Mouse (Mus musculus) CH12.LX (cell line): ENCODE results near the gene Stx8. TPM values are rescaled to one million over a fixed set of nuclear protein-coding genes. Genes with fewer than 3 reads are reported as not detected.

Experiments used
- DNase-seq: peaks from one replicate; pipeline ENCODE4 v3.0.0-alpha.2; 2013; ENCODE audit errors: extremely low read depth
- H3K27ac ChIP-seq: 2 replicates; pipeline ENCODE4 v1.5.1; 2012; ENCODE audit warnings: low read depth, mild to moderate bottlenecking, control low read depth, moderate library complexity; ENCODE audit not compliant: insufficient read depth
- H3K27me3 ChIP-seq: replicated peaks from 2 replicates; pipeline ENCODE3; 2012; ENCODE audit warnings: inconsistent platforms
- H3K36me3 ChIP-seq, 2 experiments: replicated peaks in 1 of 2; 2 replicates each; pipeline versions ENCODE3 to v1.6.1; 2012; ENCODE audit warnings: inconsistent platforms in 1 of 2, low read length in 1 of 2, mild to moderate bottlenecking in 1 of 2, mixed read lengths in 1 of 2, moderate library complexity in 1 of 2; ENCODE audit not compliant: control insufficient read depth in 1 of 2, insufficient read depth in 1 of 2
- H3K4me1 ChIP-seq, 2 experiments: 2 replicates each; pipeline ENCODE4 v1.6.1; 2012; ENCODE audit warnings: inconsistent platforms in 1 of 2, moderate library complexity in 1 of 2; ENCODE audit not compliant: insufficient read depth in 2 of 2, control insufficient read depth in 1 of 2
- H3K4me2 ChIP-seq: 2 replicates; pipeline ENCODE4 v1.6.1; 2012; ENCODE audit warnings: low read depth, mild to moderate bottlenecking, control low read depth; ENCODE audit not compliant: poor library complexity, insufficient read depth, severe bottlenecking
- H3K4me3 ChIP-seq, 3 experiments: fragments of 150-350 bp in 1 of 3; sonication (generic) in 1 of 3; replicated peaks in 1 of 3; 2 replicates each; pipeline versions ENCODE3 to v1.5.1; 2011 to 2012; ENCODE audit warnings: low read depth in 2 of 3, low read length in 2 of 3, mild to moderate bottlenecking in 2 of 3, moderate library complexity in 2 of 3, control low read depth in 1 of 3, improper control_type of control experiment in 1 of 3, inconsistent platforms in 1 of 3, mixed read lengths in 1 of 3; ENCODE audit not compliant: poor library complexity in 1 of 3
- H3K79me2 ChIP-seq: replicated peaks from 2 replicates; pipeline ENCODE4 v1.6.1; 2012; ENCODE audit warnings: mild to moderate bottlenecking, moderate library complexity; ENCODE audit not compliant: control insufficient read depth, poor library complexity, insufficient read depth, severe bottlenecking; ENCODE audit errors: extremely low read depth
- H3K9ac ChIP-seq: 2 replicates; pipeline ENCODE4 v1.6.1; 2012; ENCODE audit warnings: low read depth, mild to moderate bottlenecking, control low read depth, moderate library complexity; ENCODE audit not compliant: insufficient read depth
- H3K9me3 ChIP-seq: replicated peaks from 2 replicates; pipeline ENCODE3; 2012; ENCODE audit warnings: low read length, inconsistent platforms, mixed read lengths
- CHD1 ChIP-seq: IDR thresholded peaks from 2 replicates; pipeline ENCODE4 v1.6.1; 2012; ENCODE audit warnings: low read depth, low read length, improper control_type of control experiment, inconsistent platforms
- E2F4 ChIP-seq: IDR thresholded peaks from 2 replicates; pipeline ENCODE4 v1.6.1; 2011; ENCODE audit warnings: low read depth, low read length, improper control_type of control experiment; ENCODE audit not compliant: insufficient replicate concordance
- IRF4 ChIP-seq: IDR thresholded peaks from 2 replicates; pipeline ENCODE4 v1.6.1; 2014; ENCODE audit warnings: low read depth, mild to moderate bottlenecking, inconsistent platforms, low read length, improper control_type of control experiment
- JUND ChIP-seq: conservative IDR thresholded peaks from 2 replicates; pipeline ENCODE4 v1.6.1; 2011; ENCODE audit warnings: low read depth, low read length, improper control_type of control experiment
- KAT2A ChIP-seq: IDR thresholded peaks from 2 replicates; pipeline ENCODE4 v1.6.1; 2012; ENCODE audit warnings: low read length, improper control_type of control experiment, inconsistent platforms; ENCODE audit not compliant: insufficient replicate concordance
- MAZ ChIP-seq: IDR thresholded peaks from 2 replicates; pipeline ENCODE4 v1.6.1; 2012; ENCODE audit warnings: low read depth, mild to moderate bottlenecking, inconsistent platforms, low read length, improper control_type of control experiment, moderate library complexity
- MXI1 ChIP-seq: IDR thresholded peaks from 2 replicates; pipeline ENCODE4 v1.6.1; 2011; ENCODE audit warnings: mild to moderate bottlenecking, low read depth, low read length, improper control_type of control experiment
- MYC ChIP-seq: IDR thresholded peaks from 2 replicates; pipeline ENCODE4 v1.6.1; 2011; ENCODE audit warnings: low read depth, mild to moderate bottlenecking, improper control_type of control experiment, low read length
- NELFE ChIP-seq: IDR thresholded peaks from 2 replicates; pipeline ENCODE4 v1.6.1; 2011; ENCODE audit warnings: low read depth, low read length, improper control_type of control experiment
- NRF1 ChIP-seq: IDR thresholded peaks from 2 replicates; pipeline ENCODE4 v1.6.1; 2014; ENCODE audit warnings: low read depth, mild to moderate bottlenecking, inconsistent platforms, low read length, improper control_type of control experiment, moderate library complexity
- PAX5 ChIP-seq: IDR thresholded peaks from 2 replicates; pipeline ENCODE4 v1.6.1; 2012; ENCODE audit warnings: low read length, inconsistent platforms, mixed read lengths
- POLR2A ChIP-seq: IDR thresholded peaks from 2 replicates; pipeline ENCODE4 v1.6.1; 2011; ENCODE audit warnings: low read depth, mild to moderate bottlenecking, improper control_type of control experiment, low read length
- RCOR1 ChIP-seq: conservative IDR thresholded peaks from 2 replicates; pipeline ENCODE4 v1.6.1; 2012; ENCODE audit warnings: low read depth, mild to moderate bottlenecking, inconsistent platforms, low read length, improper control_type of control experiment
- TBP ChIP-seq: conservative IDR thresholded peaks from 2 replicates; pipeline ENCODE4 v1.6.1; 2011; ENCODE audit warnings: low read depth, low read length, improper control_type of control experiment
- TCF12 ChIP-seq: IDR thresholded peaks from 2 replicates; pipeline ENCODE4 v1.6.1; 2014; ENCODE audit warnings: low read depth, mild to moderate bottlenecking, inconsistent platforms, low read length, improper control_type of control experiment
- ZC3H11A ChIP-seq: IDR thresholded peaks from 2 replicates; pipeline ENCODE4 v1.6.1; 2012; ENCODE audit warnings: low read depth, mild to moderate bottlenecking, inconsistent platforms, low read length, improper control_type of control experiment
- ZMIZ1 ChIP-seq: IDR thresholded peaks from 2 replicates; pipeline ENCODE4 v1.6.1; 2012; ENCODE audit warnings: low read depth, mild to moderate bottlenecking, inconsistent platforms, low read length, improper control_type of control experiment
- ZNF384 ChIP-seq: IDR thresholded peaks from 2 replicates; pipeline ENCODE4 v1.6.1; 2012; ENCODE audit warnings: low read depth, low read length, improper control_type of control experiment, inconsistent platforms
- dilution Hi-C: fragments of 300-500 bp; cut with MboI; formaldehyde crosslinking; loops from 2 replicates; pipeline ENCODE4 v1.14.3; 2020; ENCODE audit warnings: low sequenced_read_pairs; ENCODE audit not compliant: extremely low pct_unique_long_range_greater_than_20kb, extremely low pct_ligation_motif_present
- in situ Hi-C: fragments of 300-500 bp; cut with MboI; formaldehyde crosslinking; loops from 3 replicates; pipeline ENCODE4 v1.14.3; 2019; ENCODE audit warnings: low sequenced_read_pairs, low pct_ligation_motif_present, low pct_unique_long_range_greater_than_20kb, mixed read lengths
- polyA plus RNA-seq: library from polyadenylated mRNA; unstranded; fragments of >175 nt; gene quantifications from 2 replicates; pipeline ENCODE4 v1.2.1, GENCODE M21; 2012; ENCODE audit warnings: low read depth; ENCODE audit not compliant: insufficient read length
- total RNA-seq, 2 experiments: library from RNA; depleted of rRNA; stranded (reverse); fragments of 300-350 nt in 1 of 2; fragments of >200 nt in 1 of 2; gene quantifications; 2 replicates each; pipeline ENCODE4 v1.2.3; 2012 to 2014

Stx8 gene
- total and polyA plus RNA-seq, 3 experiments: 31.8 to 57.9 (median 35.2) TPM

DNA sequence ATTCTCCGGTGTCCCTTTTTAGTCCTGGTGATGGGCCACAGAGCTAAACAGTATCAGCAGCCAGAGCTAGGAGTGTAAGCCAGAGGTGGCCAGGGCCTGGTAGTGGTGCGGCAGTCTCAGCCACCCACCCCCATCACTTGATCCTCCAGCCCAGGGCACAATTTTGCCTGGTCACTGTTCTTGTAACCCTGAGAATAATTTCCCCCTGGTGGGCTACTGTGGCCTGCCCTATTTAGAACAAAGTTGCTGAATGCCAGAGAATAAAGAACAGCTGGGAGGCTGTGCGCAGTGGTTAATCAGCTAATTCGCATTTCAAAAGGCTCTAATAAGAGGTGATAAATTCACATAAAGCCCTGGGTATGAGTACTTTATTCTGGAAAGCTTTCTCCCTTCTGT lies 180.5 kb downstream of the Stx8 start:
- no peak overlapping the region for H3K4me2 ChIP-seq
- no peaks in the 10 kb centered on the region for H3K27me3 ChIP-seq
- H3K9me3 ChIP-seq: no peaks in the 10 kb centered on the region
- H3K9ac ChIP-seq: no peak overlapping the region
- peaks cover 16 to 74% of the 10 kb centered on the region in 2 experiments for H3K4me1 ChIP-seq
- H3K4me3 ChIP-seq: no peak overlapping the region
- no peaks in the 10 kb centered on the region for H3K79me2 ChIP-seq
- no peak for TF ChIP-seq MXI1
- TF ChIP-seq ZC3H11A: no peak
- TF ChIP-seq NELFE: no peak
- TF ChIP-seq ZMIZ1: no peak
- no peak for TF ChIP-seq MYC
- TF ChIP-seq CHD1: no peak
- TF ChIP-seq TCF12: no peak
- in situ Hi-C loops (no loop called here), dilution Hi-C loops (no loop called here)
- no peak overlapping the region for H3K27ac ChIP-seq
- peaks cover 0 to 16% of the 10 kb centered on the region in 2 experiments for H3K36me3 ChIP-seq
- DNase-seq: no peak

DNA sequence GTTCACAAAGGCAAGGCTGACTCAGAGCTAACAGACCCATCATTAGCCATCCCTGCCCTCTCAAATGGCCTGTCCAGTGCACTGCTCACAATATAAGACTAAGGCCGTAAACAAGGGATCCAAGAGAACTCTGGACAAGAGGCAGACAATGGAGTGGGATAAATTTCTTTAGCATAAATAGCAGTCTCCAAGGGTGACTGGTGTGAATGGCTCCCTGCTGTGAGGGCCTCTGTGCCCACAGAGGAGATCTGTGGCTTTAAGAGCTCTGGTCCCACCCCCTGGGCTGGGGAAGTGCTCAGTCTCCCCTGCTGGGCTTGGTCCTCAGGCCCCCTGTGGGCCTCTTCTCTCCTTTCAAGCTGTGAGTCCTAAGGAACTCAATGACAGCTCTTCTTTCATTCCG lies 184.9 kb downstream of the Stx8 start:
- H3K9ac ChIP-seq: no peak overlapping the region
- H3K27me3 ChIP-seq: no peaks in the 10 kb centered on the region
- peaks cover 0 to 11% of the 10 kb centered on the region in 2 experiments for H3K36me3 ChIP-seq
- in situ Hi-C loops: no loop called here
- no peaks in the 10 kb centered on the region for H3K9me3 ChIP-seq
- TF ChIP-seq NRF1 (no peak), MXI1 (no peak), CHD1 (no peak), POLR2A (no peak), TCF12 (no peak), RCOR1 (no peak), JUND (no peak), MAZ (no peak), TBP (no peak), IRF4 (no peak), E2F4 (no peak), KAT2A (no peak), PAX5 (no peak), ZNF384 (no peak)
- TF ChIP-seq, all 38 proteins: peak for 0
- no peak overlapping the region for H3K4me3 ChIP-seq
- no peak overlapping the region for H3K4me2 ChIP-seq
- peaks cover 12 to 63% of the 10 kb centered on the region in 2 experiments for H3K4me1 ChIP-seq
- no peaks in the 10 kb centered on the region for H3K79me2 ChIP-seq
- H3K27ac ChIP-seq: no peak overlapping the region
- DNase-seq: peak; percentile 45
- dilution Hi-C loops: no loop called here
